Mouse (Mus musculus) lung, postnatal 0 days (tissue): Measurements from ENCODE around the gene Slc4a3. TPM values are rescaled to one million over a fixed set of nuclear protein-coding genes. Genes with fewer than 3 reads are reported as not detected.

ENCODE experiments used
- ATAC-seq: fragments of 200-750 bp; cut with Nextera tagmentation; 2 replicates; pipeline ENCODE4 v1.8.0; 2017; ENCODE audit warnings: moderate library complexity
- DNase-seq: peaks from one replicate; pipeline ENCODE4 v3.0.0-alpha.2; 2016; ENCODE audit warnings: low spot score
- H3K27ac ChIP-seq: fragments of 300-500 bp; sonication (generic); 2 replicates; pipeline ENCODE4 v1.5.1; 2014; ENCODE audit warnings: antibody characterized with exemption, mild to moderate bottlenecking, low read length, mixed read lengths
- H3K27me3 ChIP-seq: fragments of 300-500 bp; sonication (generic); replicated peaks from 2 replicates; pipeline ENCODE4 v1.6.1; 2014; ENCODE audit warnings: low read length, mixed read lengths; ENCODE audit not compliant: insufficient read depth
- H3K36me3 ChIP-seq: fragments of 300-500 bp; sonication (generic); 2 replicates; pipeline ENCODE4 v1.6.1; 2014; ENCODE audit warnings: low read length, mixed read lengths; ENCODE audit not compliant: insufficient read depth
- H3K4me1 ChIP-seq: fragments of 300-500 bp; sonication (generic); 2 replicates; pipeline ENCODE4 v1.6.1; 2014; ENCODE audit warnings: antibody characterized with exemption, low read depth, low read length, mixed read lengths; ENCODE audit not compliant: insufficient read depth
- H3K4me2 ChIP-seq: fragments of 300-500 bp; sonication (generic); replicated peaks from 2 replicates; pipeline ENCODE4 v1.6.1; 2014; ENCODE audit warnings: low read depth, mild to moderate bottlenecking, low read length, moderate library complexity, mixed read lengths
- H3K4me3 ChIP-seq: fragments of 300-500 bp; sonication (generic); 2 replicates; pipeline ENCODE4 v1.5.1; 2014; ENCODE audit warnings: low read depth, low read length
- H3K9ac ChIP-seq: fragments of 300-500 bp; sonication (generic); replicated peaks from 2 replicates; pipeline ENCODE4 v1.6.1; 2014; ENCODE audit warnings: low read depth, mild to moderate bottlenecking
- H3K9me3 ChIP-seq: fragments of 300-500 bp; sonication (generic); 2 replicates; pipeline ENCODE4 v1.6.1; 2016; ENCODE audit warnings: low read length, mixed read lengths
- CTCF ChIP-seq: IDR thresholded peaks from 2 replicates; pipeline ENCODE4 v1.5.1; 2016; ENCODE audit warnings: antibody characterized with exemption, mild to moderate bottlenecking
- EP300 ChIP-seq: IDR thresholded peaks from 2 replicates; pipeline ENCODE4 v1.6.1; 2016; ENCODE audit warnings: antibody characterized with exemption, mild to moderate bottlenecking, control low read depth
- WGBS: fragments of 180-500 bp; shearing (Covaris S2); extraction: QIAGEN DNeasy Blood & Tissue Kit; methylation state at CpG from one replicate; pipeline ENCODE4 v1.1.7; 2014; 5-methylcytosine and 5-hydroxymethylcytosine counted together
- polyA plus RNA-seq: library from polyadenylated mRNA; unstranded; fragments of >200 nt; fragmentation: Nextera tagmentation; extraction: Ambion mirVana; gene quantifications from 2 replicates; pipeline ENCODE4 v1.2.1, GENCODE M21; 2015

Slc4a3 gene
- polyA plus RNA-seq, 1 experiment from 2014 or later = 8.0 TPM

DNA sequence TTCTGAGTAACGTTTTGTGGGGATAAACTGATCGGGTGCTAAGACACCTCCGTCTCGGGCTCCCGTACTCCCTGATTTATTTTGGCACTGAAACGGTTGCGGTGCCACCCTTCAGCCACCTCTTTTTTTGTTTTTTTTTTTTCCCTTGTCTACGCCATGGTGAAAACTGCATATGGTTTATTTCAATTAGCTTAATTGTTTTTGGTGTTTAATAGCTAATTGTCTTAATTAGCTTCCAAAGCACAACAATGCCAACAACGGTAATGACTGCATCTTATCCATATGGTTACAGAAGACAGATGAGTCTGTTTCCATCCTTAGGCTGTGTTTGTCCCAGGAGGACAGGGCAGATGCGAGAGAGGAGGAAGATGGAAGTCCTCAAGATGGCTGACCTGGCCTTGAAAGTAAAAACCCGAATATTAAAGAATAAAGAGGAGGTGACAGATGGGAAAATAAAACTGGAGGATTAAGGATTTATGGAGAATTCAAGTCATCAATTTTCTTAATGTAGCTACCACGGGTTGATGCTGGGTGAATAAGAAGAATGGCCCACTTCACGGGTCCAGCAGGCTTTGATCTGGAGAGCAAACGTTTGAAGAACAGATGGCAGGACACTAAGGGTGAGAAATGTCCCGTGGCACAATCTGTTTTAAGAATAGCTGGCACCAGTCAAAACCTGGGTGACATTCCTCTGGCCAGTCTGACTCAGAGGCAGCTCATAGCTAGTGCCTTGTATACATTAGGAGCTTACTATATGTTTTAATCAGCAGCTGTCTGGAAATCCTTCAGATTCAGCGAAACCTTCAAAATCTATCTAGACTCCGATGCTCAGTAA is 28.6 kb downstream of the Slc4a3 start:
- TF ChIP-seq EP300 (no peak), CTCF (no peak)

GRCm38 (mm10) chr1:75581936-75582624 is 36.0 kb downstream of the Slc4a3 start:
- no peak for ATAC-seq
- no peaks in the 10 kb centered on the region for H3K9me3 ChIP-seq
- TF ChIP-seq CTCF (no peak), EP300 (no peak)
- H3K36me3 ChIP-seq = no peaks in the 10 kb centered on the region
- no peak for DNase-seq
- 58% methylated on average over 7 of the region's 7 CpGs for WGBS
- H3K27me3 ChIP-seq = no peaks in the 10 kb centered on the region
- H3K4me2 ChIP-seq = no peak overlapping the region
- H3K4me1 ChIP-seq = no peaks in the 10 kb centered on the region
- H3K4me3 ChIP-seq = no peak overlapping the region
- H3K9ac ChIP-seq = no peak overlapping the region
- no peak overlapping the region for H3K27ac ChIP-seq

More for the DNA sequence above, 28.6 kb downstream of the Slc4a3 start:
- Histone ChIP-seq H3K27ac (no peak overlapping the region), H3K27me3 (no peaks in the 10 kb centered on the region), H3K9ac (no peak overlapping the region), H3K4me3 (no peak overlapping the region), H3K36me3 (no peaks in the 10 kb centered on the region), H3K9me3 (no peaks in the 10 kb centered on the region), H3K4me1 (no peaks in the 10 kb centered on the region), H3K4me2 (no peak overlapping the region)
- WGBS = 63% methylated on average over 17 of the region's 17 CpGs
- ATAC-seq = no peak
- DNase-seq = no peak

DNA sequence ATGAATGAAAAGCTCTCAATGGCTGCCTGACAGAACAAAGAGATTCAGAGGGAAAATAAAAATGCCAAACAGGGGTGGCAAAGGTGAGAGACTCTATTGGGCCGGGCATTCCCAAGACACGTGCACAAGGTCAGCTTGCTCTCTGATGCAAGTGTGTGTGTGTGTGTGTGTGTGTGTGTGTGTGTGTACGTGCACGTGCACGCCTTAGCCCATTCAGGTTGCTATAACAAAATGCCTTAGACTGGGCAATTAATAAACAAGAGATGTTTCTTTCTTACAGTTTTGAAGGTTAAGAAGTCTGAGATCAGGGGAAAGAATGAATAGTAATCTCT is 36.5 kb downstream of the Slc4a3 start:
- no peak overlapping the region for H3K4me2 ChIP-seq
- TF ChIP-seq EP300 (no peak), CTCF (no peak)
- DNase-seq = no peak

GRCm38 (mm10) chr1:75583034-75583433 is 37.0 kb downstream of the Slc4a3 start:
- Histone ChIP-seq H3K4me1 (0 out of 2 replicates have a peak, but pooled peaks cover under 1% of the 10 kb centered on the region), H3K9ac (no peak overlapping the region), H3K27ac (no peak overlapping the region), H3K4me3 (no peak overlapping the region), H3K4me2 (no peak overlapping the region), H3K36me3 (no peaks in the 10 kb centered on the region), H3K9me3 (no peaks in the 10 kb centered on the region), H3K27me3 (no peaks in the 10 kb centered on the region)
- TF ChIP-seq CTCF = no peak
- no peak for TF ChIP-seq EP300
- ATAC-seq (no peak), DNase-seq (no peak)
- WGBS = 72% methylated on average over 10 of the region's 10 CpGs

More for the DNA sequence above, 36.5 kb downstream of the Slc4a3 start:
- WGBS = 80% methylated on average over 5 of the region's 5 CpGs
- H3K9me3 ChIP-seq = no peaks in the 10 kb centered on the region
- no peak overlapping the region for H3K27ac ChIP-seq
- no peak overlapping the region for H3K9ac ChIP-seq
- ATAC-seq = no peak
- no peak overlapping the region for H3K4me3 ChIP-seq
- H3K27me3 ChIP-seq = no peaks in the 10 kb centered on the region
- H3K36me3 ChIP-seq = no peaks in the 10 kb centered on the region
- H3K4me1 ChIP-seq = no peaks in the 10 kb centered on the region

DNA sequence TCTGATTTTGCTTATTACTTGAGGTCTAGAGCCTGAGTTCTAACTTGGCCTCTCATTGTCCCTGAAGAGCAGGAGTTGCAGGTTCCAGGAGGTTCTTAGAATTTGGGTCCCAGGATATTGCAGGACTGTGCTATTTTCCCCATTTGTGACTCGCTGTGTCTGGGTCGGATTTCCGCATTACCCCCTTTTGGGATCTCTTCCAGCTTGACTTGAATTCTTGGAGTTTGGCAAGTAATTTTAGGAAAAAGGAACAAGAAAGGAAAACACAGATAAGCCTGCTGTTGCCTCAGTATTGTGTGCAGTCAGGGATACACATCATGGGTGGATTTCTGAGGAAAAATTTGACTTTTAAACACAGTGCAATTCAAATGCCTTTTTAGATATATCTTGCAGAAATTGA is 40.7 kb downstream of the Slc4a3 start:
- Histone ChIP-seq H3K27me3 (no peaks in the 10 kb centered on the region), H3K4me3 (no peak overlapping the region), H3K4me2 (no peak overlapping the region), H3K4me1 (0 out of 2 replicates have a peak, but pooled peaks cover 2% of the 10 kb centered on the region), H3K9ac (no peak overlapping the region), H3K36me3 (no peaks in the 10 kb centered on the region), H3K9me3 (no peaks in the 10 kb centered on the region), H3K27ac (no peak overlapping the region)
- TF ChIP-seq CTCF (no peak), EP300 (no peak)
- ATAC-seq (no peak), DNase-seq (no peak)
- WGBS = 90% methylated on average over 3 of the region's 3 CpGs

DNA sequence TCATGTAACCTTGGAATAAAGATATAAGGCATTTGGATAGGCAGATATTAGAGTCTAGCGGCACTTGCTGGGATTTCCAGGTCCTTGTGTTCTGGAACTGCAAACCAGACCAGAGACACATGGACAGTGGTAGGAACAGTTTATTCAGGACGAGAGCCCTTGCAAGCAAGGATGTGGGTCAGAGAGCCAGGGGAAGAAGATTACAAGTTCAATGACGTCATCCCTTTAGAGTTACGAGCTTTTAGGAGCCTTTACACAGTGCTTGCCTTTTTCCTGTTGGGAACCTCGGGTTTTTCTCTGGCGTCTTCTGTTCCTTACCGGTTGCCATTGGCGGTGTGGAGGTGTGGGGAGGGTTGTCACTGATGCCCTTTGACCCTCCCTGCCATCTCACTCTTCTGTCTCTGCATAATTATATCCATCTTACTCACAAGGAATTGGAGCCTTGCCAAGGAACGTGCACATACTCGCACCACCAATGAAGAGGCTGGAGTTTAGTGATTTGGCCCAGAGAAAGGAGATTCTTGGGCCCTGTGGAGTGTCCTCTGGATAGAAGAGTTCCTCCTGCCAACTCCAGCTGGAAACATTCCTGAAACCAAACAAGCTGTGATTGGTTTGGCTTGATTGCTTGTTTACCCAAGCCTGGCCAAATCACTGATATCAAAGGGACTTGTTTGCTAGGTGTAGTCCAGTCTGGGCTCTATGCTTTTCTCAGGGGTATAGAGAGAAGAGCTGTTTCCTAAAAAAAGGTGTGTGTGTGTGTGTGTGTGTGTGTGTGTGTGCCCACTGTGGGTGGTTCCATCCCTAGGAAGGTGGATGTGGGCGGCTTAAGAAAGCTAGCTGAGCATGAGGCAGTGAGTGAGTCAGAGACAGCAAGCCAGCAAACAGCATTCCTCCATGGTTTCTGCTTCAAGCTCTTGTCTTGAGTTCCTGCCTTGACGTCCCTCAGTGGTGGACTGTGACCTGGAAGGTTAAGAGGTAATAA is 42.0 kb downstream of the Slc4a3 start:
- Histone ChIP-seq H3K4me1 (0 out of 2 replicates have a peak, but pooled peaks cover 2% of the 10 kb centered on the region), H3K9me3 (no peaks in the 10 kb centered on the region), H3K4me2 (no peak overlapping the region), H3K27me3 (no peaks in the 10 kb centered on the region), H3K9ac (no peak overlapping the region), H3K27ac (no peak overlapping the region), H3K4me3 (no peak overlapping the region), H3K36me3 (no peaks in the 10 kb centered on the region)
- 33% methylated on average over 12 of the region's 12 CpGs for WGBS
- ATAC-seq = peak; percentile 21; the same call in 1 of the 2 replicates
- DNase-seq = peak; percentile 53
- no peak for TF ChIP-seq CTCF
- TF ChIP-seq EP300 = no peak
